Mouse (Mus musculus): Measurements from ENCODE around the gene Pkmyt1. TPM values are rescaled to one million over a fixed set of nuclear protein-coding genes. Genes with fewer than 3 reads are reported as not detected.

Pkmyt1 gene
- polyA plus RNA-seq, 1 experiment from 2014 or later, result 79.0 TPM

DNA sequence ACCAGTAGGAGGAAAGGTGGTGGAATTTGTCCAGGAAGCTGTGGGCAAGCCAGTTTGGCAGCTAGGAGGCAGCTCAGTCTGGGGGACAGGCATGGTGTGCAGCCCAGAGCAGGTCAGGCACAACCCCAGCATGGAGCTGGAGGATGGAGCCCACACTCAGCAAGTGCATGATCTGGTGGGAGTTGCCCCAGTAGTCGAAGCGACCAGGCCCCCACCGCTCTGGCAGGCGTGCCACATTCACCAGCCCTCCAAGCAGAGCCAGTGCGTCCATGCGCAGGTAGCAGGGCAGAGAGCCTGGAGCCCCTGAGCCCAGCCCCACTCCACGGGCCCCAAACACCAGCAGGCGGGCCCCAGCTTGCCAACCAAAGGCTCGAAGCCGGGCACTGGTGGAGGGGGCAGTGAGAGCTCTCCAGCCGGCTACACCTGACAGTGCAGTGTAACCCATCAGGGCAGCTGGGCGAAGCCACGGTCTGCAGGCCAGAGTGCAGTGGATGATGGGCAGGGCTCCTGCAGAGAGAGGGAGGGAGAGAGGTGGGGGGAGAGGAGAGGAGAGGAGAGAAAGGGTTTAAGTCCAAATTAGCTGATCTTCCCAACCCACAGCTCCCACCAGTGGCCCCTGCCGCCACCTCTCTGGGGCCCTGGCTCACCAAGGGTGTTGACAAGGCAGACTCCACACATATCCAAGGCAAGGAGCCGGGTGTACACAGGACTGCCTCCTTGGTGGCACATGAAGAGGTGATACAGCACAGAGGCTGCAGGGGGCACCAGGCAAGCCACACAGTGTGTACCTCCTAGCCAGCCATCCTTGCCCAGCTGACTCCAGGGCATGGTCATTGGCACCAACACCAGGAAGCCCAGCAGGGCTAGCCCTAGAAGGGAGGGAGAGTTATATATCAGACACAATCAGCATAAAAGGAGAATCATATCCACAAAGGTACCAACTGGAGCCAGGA, 11.6 kb downstream of the Pkmyt1 start:
- peaks cover 22% of the 10 kb centered on the region for H3K27me3 ChIP-seq (ENCODE audit: insufficient read depth, low read length)

DNA sequence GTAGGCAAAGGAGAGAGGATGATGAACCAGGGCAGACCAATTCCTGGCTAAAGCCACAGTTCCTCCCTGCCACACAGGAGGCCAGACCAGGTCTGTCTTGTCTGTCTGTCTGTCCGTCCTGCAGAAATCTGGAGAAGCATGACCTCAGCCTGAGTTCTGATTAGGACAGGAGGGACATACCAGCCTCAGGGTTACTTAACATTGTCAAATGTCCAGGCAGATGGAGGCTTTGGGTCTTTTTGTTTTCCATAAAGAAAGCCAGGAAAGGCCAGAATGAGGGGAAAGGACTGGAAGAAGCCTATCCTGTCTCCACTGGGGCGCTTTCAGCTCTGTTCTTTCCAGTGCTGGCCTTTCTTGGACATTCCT, 12.7 kb downstream of the Pkmyt1 start:
- Histone ChIP-seq H3K27ac (ENCODE audit: low read depth) (peak overlapping the region; percentile 61), H3K9me3 (ENCODE audit: low read depth, low read length) (no peaks in the 10 kb centered on the region), H3K4me1 (ENCODE audit: insufficient read depth) (peaks cover 7% of the 10 kb centered on the region), H3K36me3 (ENCODE audit: insufficient read depth) (peaks cover 30% of the 10 kb centered on the region), H3K27me3 (ENCODE audit: insufficient read depth, low read length) (peaks cover 33% of the 10 kb centered on the region), H3K4me3 (ENCODE audit: low read depth, low read length) (peak overlapping the region; percentile 72), H3K9ac (peak overlapping the region; percentile 70), H3K4me2 (peak overlapping the region; percentile 99)
- DNase-seq (no peak), ATAC-seq (ENCODE audit: insufficient read depth) (no peak)
- WGBS, result 32% methylated on average over 2 of the region's 2 CpGs
- no peak for TF ChIP-seq CTCF (IDR thresholded peaks at IDR 0.05; ENCODE audit: low read depth)

More for the DNA sequence above, 11.6 kb downstream of the Pkmyt1 start:
- peak; percentile 36; the same call in 1 of the 2 replicates for TF ChIP-seq CTCF (IDR thresholded peaks at IDR 0.05; ENCODE audit: low read depth)
- WGBS, result 65% methylated on average over 15 of the region's 15 CpGs
- no peak overlapping the region for H3K4me3 ChIP-seq (ENCODE audit: low read depth, low read length)
- H3K27ac ChIP-seq (ENCODE audit: low read depth), result no peak overlapping the region
- H3K9me3 ChIP-seq (ENCODE audit: low read depth, low read length), result no peaks in the 10 kb centered on the region
- peaks cover 33% of the 10 kb centered on the region for H3K36me3 ChIP-seq (ENCODE audit: insufficient read depth)
- peak overlapping the region; percentile 99 for H3K4me2 ChIP-seq
- H3K9ac ChIP-seq, result peak overlapping the region; percentile 7; the same call in 1 of the 2 replicates
- no peak for ATAC-seq (ENCODE audit: insufficient read depth)
- no peak for DNase-seq
- peaks cover 7% of the 10 kb centered on the region for H3K4me1 ChIP-seq (ENCODE audit: insufficient read depth)

DNA sequence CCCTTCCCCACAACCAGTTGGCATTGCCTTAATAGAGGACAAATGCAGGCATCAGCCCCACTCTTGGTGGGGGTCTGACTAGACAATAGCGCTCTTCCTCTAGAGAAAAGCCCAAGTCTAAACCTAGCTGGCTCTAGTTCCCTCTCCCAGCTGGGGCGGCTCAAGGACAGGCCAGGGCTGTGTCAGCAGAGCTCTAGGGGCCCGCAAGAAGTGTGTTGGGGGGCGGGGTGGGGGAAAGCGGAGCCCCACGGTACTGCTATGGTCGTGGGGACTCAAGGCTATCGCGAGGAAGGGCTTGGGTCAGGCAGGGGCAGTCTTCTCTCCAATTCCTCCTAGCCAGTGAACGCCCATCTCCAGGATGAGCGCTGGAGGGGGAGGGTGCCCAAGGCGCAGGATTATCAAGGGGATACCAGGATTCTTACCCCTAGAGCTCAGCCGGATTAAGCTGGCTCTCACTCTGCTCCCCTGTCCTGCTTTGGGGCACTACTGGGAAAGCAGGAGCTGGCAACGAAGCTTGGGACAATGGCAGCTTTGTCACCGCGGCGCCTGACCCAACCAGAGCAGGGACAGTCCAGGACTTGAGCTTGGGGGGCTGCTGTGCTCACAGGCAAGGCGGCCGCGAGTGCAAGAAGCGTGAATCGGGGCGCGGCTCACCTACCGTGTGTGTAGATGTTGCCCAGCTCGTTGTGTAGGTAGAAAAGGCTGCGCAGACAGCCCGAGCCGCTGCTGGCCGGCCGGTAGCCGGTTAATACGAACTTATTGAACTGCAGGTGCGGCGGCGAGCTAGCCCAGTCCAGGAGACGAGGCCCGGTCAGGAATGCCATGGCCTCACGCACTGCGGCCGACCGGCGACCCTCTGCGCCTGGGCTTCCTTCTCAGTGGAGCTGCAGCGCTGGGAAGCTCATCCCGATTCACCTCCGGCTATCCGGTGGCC, 13.3 kb downstream of the Pkmyt1 start:
- peaks cover 7% of the 10 kb centered on the region for H3K4me1 ChIP-seq (ENCODE audit: insufficient read depth)

DNA sequence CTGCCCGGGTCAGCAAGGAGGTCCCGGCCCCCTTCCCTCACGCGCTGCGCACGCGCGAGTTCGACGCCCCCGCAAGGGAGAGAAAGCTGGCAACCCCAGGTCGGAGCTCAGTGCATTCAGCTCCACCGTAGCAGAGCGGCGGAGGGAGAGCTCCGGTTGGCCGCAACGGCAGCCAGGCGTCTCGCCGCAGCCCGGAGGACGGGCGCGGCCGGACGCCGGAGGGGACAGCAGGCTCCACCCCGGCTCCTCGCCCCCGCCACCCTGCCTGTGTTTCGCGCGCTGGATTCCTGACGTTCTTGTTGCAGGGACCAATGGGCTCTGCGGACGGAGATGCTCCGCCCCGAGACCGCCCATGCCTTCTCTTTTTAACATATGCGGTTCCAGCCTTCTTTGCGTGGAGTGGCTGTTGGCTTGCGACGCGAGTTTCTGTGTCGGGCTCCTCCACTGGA, 14.0 kb downstream of the Pkmyt1 start:
- Histone ChIP-seq H3K9me3 (ENCODE audit: low read depth, low read length) (no peaks in the 10 kb centered on the region), H3K4me3 (ENCODE audit: low read depth, low read length) (peak overlapping the region; percentile 72), H3K27me3 (ENCODE audit: insufficient read depth, low read length) (peaks cover 46% of the 10 kb centered on the region), H3K4me2 (peak overlapping the region; percentile 99), H3K36me3 (ENCODE audit: insufficient read depth) (peaks cover 25% of the 10 kb centered on the region), H3K9ac (peak overlapping the region; percentile 70), H3K27ac (ENCODE audit: low read depth) (peak overlapping the region; percentile 61), H3K4me1 (ENCODE audit: insufficient read depth) (peaks cover 7% of the 10 kb centered on the region)
- TF ChIP-seq CTCF (IDR thresholded peaks at IDR 0.05; ENCODE audit: low read depth), result no peak
- under 1% methylated on average over 46 of the region's 46 CpGs for WGBS
- DNase-seq (peak; percentile 93), ATAC-seq (ENCODE audit: insufficient read depth) (peak; percentile 83)

More for the DNA sequence above, 13.3 kb downstream of the Pkmyt1 start:
- peak overlapping the region; percentile 99 for H3K4me2 ChIP-seq
- under 1% methylated on average over 48 of the region's 48 CpGs for WGBS
- peak overlapping the region; percentile 61 for H3K27ac ChIP-seq (ENCODE audit: low read depth)
- H3K9ac ChIP-seq, result peak overlapping the region; percentile 70
- H3K9me3 ChIP-seq (ENCODE audit: low read depth, low read length), result no peaks in the 10 kb centered on the region
- H3K4me3 ChIP-seq (ENCODE audit: low read depth, low read length), result peak overlapping the region; percentile 72
- H3K27me3 ChIP-seq (ENCODE audit: insufficient read depth, low read length), result peaks cover 39% of the 10 kb centered on the region
- DNase-seq (peak; percentile 79), ATAC-seq (ENCODE audit: insufficient read depth) (peak; percentile 51)
- TF ChIP-seq CTCF (IDR thresholded peaks at IDR 0.05; ENCODE audit: low read depth), result no peak
- peaks cover 30% of the 10 kb centered on the region for H3K36me3 ChIP-seq (ENCODE audit: insufficient read depth)

DNA sequence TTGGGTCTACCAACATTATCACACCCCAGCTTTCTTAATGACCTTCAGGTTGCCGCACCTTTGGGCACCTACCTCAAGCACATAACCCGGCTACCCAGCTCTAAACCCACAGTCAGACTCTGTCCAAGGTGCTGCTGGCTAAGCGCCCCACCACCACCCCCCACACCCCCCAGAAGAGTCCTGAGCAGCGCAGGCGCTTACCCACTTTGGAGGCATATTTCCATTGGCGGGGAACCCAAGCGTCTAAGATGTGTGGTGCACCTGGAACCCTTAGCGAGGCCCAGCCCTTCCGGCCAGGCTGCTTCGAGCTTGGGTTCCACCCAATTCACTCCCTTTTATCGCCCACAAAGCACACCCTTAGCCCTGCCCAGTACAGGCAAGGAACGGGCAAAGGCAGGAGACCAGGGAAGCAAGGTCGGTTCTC, 14.5 kb downstream of the Pkmyt1 start, which contains the start of gene Paqr4:
Gene Paqr4, minus strand, starts transcription at position 270 of the 424 bp plus-strand sequence.
- H3K9me3 ChIP-seq (ENCODE audit: low read depth, low read length), result no peaks in the 10 kb centered on the region
- ATAC-seq (ENCODE audit: insufficient read depth), result peak; percentile 9
- peak within 1 kb of the TSS; percentile 72 for H3K4me3 ChIP-seq (ENCODE audit: low read depth, low read length)
- peak within 1 kb of the TSS; percentile 70 for H3K9ac ChIP-seq
- 6% methylated on average over 13 of the region's 13 CpGs for WGBS
- no peak for TF ChIP-seq CTCF (IDR thresholded peaks at IDR 0.05; ENCODE audit: low read depth)
- H3K27ac ChIP-seq (ENCODE audit: low read depth), result peak within 1 kb of the TSS; percentile 61
- no peak for DNase-seq
- H3K4me2 ChIP-seq, result peak within 1 kb of the TSS; percentile 99
- peaks cover 51% of the 10 kb centered on the region for H3K27me3 ChIP-seq (ENCODE audit: insufficient read depth, low read length)
- peaks cover 21% of the 10 kb centered on the region for H3K36me3 ChIP-seq (ENCODE audit: insufficient read depth)
- H3K4me1 ChIP-seq (ENCODE audit: insufficient read depth), result peaks cover 8% of the 10 kb centered on the region

DNA sequence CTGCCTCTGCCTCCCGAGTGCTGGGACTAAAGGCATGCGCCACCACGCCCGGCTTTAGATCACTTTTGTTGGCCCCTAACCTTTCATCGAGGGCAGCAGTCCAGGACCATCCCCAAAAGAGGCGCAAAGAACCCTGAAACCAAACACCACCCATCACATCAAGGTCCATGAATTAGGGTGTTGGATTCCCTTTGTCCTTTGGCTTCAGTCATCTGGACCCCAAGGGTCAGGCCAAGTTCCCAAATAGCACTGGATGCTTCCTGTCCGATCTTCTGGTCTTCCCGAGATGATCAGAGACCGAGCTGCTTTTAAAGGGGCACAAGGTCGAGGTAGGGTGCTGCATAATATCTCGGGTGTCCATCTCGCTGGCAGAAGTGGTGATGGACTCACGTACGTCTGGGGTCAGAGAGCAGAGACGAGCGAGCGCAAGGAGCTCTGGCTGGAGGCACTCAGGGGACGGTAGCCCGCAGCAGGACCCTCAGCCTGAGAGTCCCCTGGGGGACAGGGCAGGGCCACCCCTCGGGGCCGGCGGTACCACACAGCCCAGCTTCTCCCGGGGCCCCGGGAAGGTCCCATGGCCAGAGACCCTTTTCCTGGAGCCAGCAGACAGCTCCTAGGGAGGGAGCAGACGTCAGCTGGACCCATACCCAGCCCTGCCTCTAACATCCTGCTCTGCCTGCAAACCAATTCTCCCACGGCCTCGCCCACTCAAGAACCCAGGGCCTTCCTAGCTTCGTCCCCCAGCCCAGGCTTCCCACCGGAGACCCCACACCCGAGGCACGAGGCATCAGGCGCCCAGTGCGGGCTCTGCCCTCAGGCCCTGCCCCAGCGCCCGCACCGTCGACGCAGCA, 15.4 kb downstream of the Pkmyt1 start:
- Histone ChIP-seq H3K27ac (ENCODE audit: low read depth) (no peak overlapping the region), H3K27me3 (ENCODE audit: insufficient read depth, low read length) (peaks cover 60% of the 10 kb centered on the region), H3K4me3 (ENCODE audit: low read depth, low read length) (peak overlapping the region; percentile 8; the same call in 1 of the 2 replicates), H3K9ac (no peak overlapping the region), H3K9me3 (ENCODE audit: low read depth, low read length) (no peaks in the 10 kb centered on the region), H3K36me3 (ENCODE audit: insufficient read depth) (peaks cover 11% of the 10 kb centered on the region), H3K4me2 (no peak overlapping the region; the same call in 1 of the 2 replicates), H3K4me1 (ENCODE audit: insufficient read depth) (peaks cover 11% of the 10 kb centered on the region)
- no peak for DNase-seq
- WGBS, result 46% methylated on average over 38 of the region's 38 CpGs
- TF ChIP-seq CTCF (IDR thresholded peaks at IDR 0.05; ENCODE audit: low read depth), result no peak
- ATAC-seq (ENCODE audit: insufficient read depth), result no peak
